Mouse (Mus musculus) cortical plate, adult 2 months (tissue): ENCODE data around the gene Gucy1b2. TPM values are rescaled to one million over a fixed set of nuclear protein-coding genes. Genes with fewer than 3 reads are reported as not detected.

ENCODE experiments used
- H3K27ac ChIP-seq: fragments of 200-500 bp; 2 replicates; pipeline ENCODE4 v1.5.1; 2012; ENCODE audit warnings: low read length, control low read depth, inconsistent platforms; ENCODE audit not compliant: insufficient read depth
- H3K4me1 ChIP-seq: fragments of 200-500 bp; 2 replicates; pipeline ENCODE4 v1.6.1; 2011; ENCODE audit warnings: low read length; ENCODE audit not compliant: control insufficient read depth, insufficient read depth
- H3K4me3 ChIP-seq: fragments of 200-500 bp; 2 replicates; pipeline ENCODE4 v1.5.1; 2011; ENCODE audit warnings: mild to moderate bottlenecking, low read length, control low read depth; ENCODE audit not compliant: insufficient read depth
- CTCF ChIP-seq: fragments of 200-500 bp; IDR thresholded peaks from 2 replicates; pipeline ENCODE4 v1.5.1; 2011; ENCODE audit warnings: mild to moderate bottlenecking, control low read depth, low read length; ENCODE audit not compliant: insufficient read depth; ENCODE audit errors: extremely low read depth
- POLR2A ChIP-seq: fragments of 200-500 bp; IDR thresholded peaks from 2 replicates; pipeline ENCODE4 v1.6.1; 2011; ENCODE audit warnings: mild to moderate bottlenecking, low read length, control low read depth; ENCODE audit not compliant: insufficient read depth; ENCODE audit errors: extremely low read depth
- polyA plus RNA-seq: library from polyadenylated mRNA; depleted of rRNA; stranded (reverse); fragments of >200 nt; gene quantifications from 2 replicates; pipeline ENCODE4 v1.2.3, GENCODE M21; 2012; rRNA removed

Gene Gucy1b2
- polyA plus RNA-seq, 1 experiment: 0.21 TPM

DNA sequence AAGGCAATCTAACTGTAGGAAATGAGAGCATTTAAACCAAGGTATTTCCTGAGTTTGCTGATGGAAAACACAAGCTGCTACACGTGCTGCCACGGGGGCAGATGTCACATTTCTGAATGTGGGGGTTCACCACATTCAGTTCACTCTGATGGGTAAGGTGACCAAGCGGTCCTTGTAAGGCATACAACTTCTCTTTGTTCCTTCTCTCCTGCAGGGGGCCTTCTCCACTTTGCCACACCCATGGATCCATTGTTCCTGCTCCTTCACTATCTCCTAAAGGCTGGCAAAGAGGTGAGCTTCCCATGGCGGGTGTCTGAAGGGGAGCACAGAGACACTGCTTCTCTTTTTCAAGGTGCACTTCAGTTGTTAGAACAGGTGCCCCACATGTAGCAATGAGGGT lies 105.9 kb downstream of the Gucy1b2 start:
- Histone ChIP-seq H3K4me1 (no peaks in the 10 kb centered on the region), H3K27ac (no peak overlapping the region), H3K4me3 (no peak overlapping the region)
- TF ChIP-seq CTCF (no peak), POLR2A (no peak)

DNA sequence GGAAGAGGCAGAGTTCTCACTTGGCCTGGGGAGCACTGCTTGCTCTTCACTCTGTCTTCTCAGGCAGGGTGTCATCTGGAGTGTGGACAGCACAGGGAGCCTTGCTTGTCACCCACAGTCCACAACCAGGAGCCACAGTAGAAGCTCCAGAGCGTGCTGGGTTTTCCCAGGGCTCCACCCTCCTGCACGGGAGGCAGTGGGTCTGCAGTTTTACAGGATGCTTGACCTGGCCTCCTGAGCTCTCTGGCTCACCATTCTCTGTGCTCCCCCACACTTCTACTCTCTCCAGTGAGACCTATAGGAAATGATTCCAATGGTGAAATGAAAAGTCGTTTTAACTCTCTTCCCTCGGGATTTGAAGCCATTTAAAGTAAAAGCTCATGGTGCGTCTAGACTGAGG lies 106.3 kb downstream of the Gucy1b2 start:
- no peak for TF ChIP-seq CTCF
- no peak for TF ChIP-seq POLR2A
- H3K4me1 ChIP-seq: no peaks in the 10 kb centered on the region
- H3K27ac ChIP-seq: no peak overlapping the region
- no peak overlapping the region for H3K4me3 ChIP-seq

DNA sequence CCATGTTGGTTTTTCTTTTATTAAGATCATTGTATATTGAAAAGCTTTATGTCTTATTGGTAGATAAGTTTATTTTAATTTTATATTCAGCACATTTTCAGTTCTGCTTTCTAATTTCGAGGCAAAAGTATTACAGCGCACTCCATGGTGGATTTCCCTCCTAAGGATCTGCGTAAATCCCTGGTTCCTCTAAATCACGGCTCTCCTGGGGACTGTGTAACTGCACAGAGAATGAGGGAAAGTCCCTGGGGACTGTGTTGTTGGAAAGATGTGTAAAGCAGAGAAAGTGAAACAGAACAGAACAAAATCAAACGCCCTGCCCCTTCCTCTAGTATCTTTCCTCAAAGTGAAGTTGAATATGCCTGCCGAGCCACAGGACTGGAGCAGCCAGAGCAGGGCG lies 109.0 kb downstream of the Gucy1b2 start:
- Histone ChIP-seq H3K27ac (no peak overlapping the region), H3K4me1 (no peaks in the 10 kb centered on the region), H3K4me3 (no peak overlapping the region)
- TF ChIP-seq CTCF (no peak), POLR2A (no peak)

DNA sequence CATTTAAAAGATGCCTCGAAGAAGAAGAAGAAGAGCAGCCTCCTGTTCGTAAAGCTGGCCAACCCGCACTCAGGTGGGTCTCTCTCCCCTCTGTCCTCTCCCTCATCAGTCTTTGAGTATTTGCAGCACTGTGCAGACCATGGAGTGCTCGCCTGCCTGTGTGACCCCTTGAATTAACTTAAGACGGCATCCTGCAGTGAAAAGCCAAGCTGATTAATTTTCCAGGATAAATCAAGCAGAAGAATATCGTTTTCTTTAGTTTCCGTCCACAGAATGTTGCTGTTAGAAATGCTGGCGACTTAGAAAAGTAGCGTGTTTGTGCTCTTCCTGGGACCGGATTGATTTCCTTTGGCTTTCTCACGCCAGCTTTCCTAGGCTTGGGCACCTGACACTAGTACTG lies 109.5 kb downstream of the Gucy1b2 start:
- H3K4me3 ChIP-seq: no peak overlapping the region
- no peak for TF ChIP-seq CTCF
- no peak for TF ChIP-seq POLR2A

More for the DNA sequence above, 109.5 kb downstream of the Gucy1b2 start:
- Histone ChIP-seq H3K4me1 (no peaks in the 10 kb centered on the region), H3K27ac (no peak overlapping the region)

Other genes with a start within 250 kb of the Gucy1b2 start
- 11.4 and 11.5 TPM in 2 replicates for gene Rnaseh2b, start 163.7 kb downstream of the Gucy1b2 start, polyA plus RNA-seq
- gene Dleu7, start 163.2 kb downstream of the Gucy1b2 start, polyA plus RNA-seq: 9.0 and 9.2 TPM in 2 replicates
- 25.9 and 26.4 TPM in 2 replicates for gene Fam124a, start 99.4 kb upstream of the Gucy1b2 start, polyA plus RNA-seq
- not detected in 2 replicates for gene Gm4131, start 110.6 kb upstream of the Gucy1b2 start, polyA plus RNA-seq
- gene Serpine3, start 207.4 kb upstream of the Gucy1b2 start, polyA plus RNA-seq: not detected in 2 replicates